Mouse (Mus musculus) erythroid progenitor cell, adult 5-6 weeks (primary cell): ENCODE data around the gene Adgrl1. TPM values are rescaled to one million over a fixed set of nuclear protein-coding genes. Genes with fewer than 3 reads are reported as not detected.
"Not testable (repeated sequence)": the region's sequence is repeated elsewhere in the genome, so short reads cannot be mapped to it uniquely, and the experiment has no call there.

Experiments
- ATAC-seq: replicated peaks from 2 replicates; pipeline ENCODE4 v1.8.0; 2016; ENCODE audit warnings: moderate number of reproducible peaks, mild to moderate bottlenecking, moderate TSS enrichment, inconsistent platforms; ENCODE audit not compliant: poor library complexity, low FRiP score, severe bottlenecking
- total RNA-seq, 2 experiments: library from RNA; stranded (forward) in 1 of 2; stranded (reverse) in 1 of 2; fragments of 150-400 nt in 1 of 2; fragments of 186-747, 209-891 nt in 1 of 2; gene quantifications; 2 replicates each; pipeline versions ENCODE4 v1.2.3 to v1.2.4; 2015 to 2017; ENCODE audit warnings: low replicate concordance in 2 of 2

The Adgrl1 gene
- total RNA-seq, 2 experiments from 2014 or later: 0.30 to 0.84 TPM

- ATAC-seq: no peak
Measured at GRCm38 (mm10) chr8:83981533-83981932, 81.6 kb downstream of the Adgrl1 start.

- no peak for ATAC-seq
Measured at GRCm38 (mm10) chr8:83982449-83982848, 82.5 kb downstream of the Adgrl1 start.

GRCm38 (mm10) chr8:83983222-83983621 lies 83.3 kb downstream of the Adgrl1 start:
- ATAC-seq: not testable (repeated sequence)

- no peak for ATAC-seq
Measured at GRCm38 (mm10) chr8:83989243-83989642, 89.3 kb downstream of the Adgrl1 start.

- ATAC-seq: no peak
Measured at GRCm38 (mm10) chr8:83990170-83990569, 90.3 kb downstream of the Adgrl1 start.

Other genes with a start within 250 kb of the Adgrl1 start
- gene Gipc1, start 247.4 kb upstream of the Adgrl1 start, total RNA-seq (2015; ENCODE audit: low replicate concordance): 2.9 and 5.9 TPM in 2 replicates
- gene Gipc1, start 247.4 kb upstream of the Adgrl1 start, total RNA-seq (2017; ENCODE audit: low replicate concordance): 9.3 and 12.5 TPM in 2 replicates
- not detected in 2 replicates for gene Ptger1, start 233.4 kb upstream of the Adgrl1 start, total RNA-seq (2015; ENCODE audit: low replicate concordance)
- gene Ptger1, start 233.4 kb upstream of the Adgrl1 start, total RNA-seq (2017; ENCODE audit: low replicate concordance): 0.13 TPM in 1 of 2 replicates, not detected in the other
- 12.6 and 25.9 TPM in 2 replicates for gene Pkn1, start 200.9 kb upstream of the Adgrl1 start, total RNA-seq (2015; ENCODE audit: low replicate concordance)
- 9.2 and 11.0 TPM in 2 replicates for gene Pkn1, start 200.9 kb upstream of the Adgrl1 start, total RNA-seq (2017; ENCODE audit: low replicate concordance)
- 86.5 and 90.1 TPM in 2 replicates for gene Ddx39, start 184.9 kb upstream of the Adgrl1 start, total RNA-seq (2015; ENCODE audit: low replicate concordance)
- 47.4 and 93.2 TPM in 2 replicates for gene Ddx39, start 184.9 kb upstream of the Adgrl1 start, total RNA-seq (2017; ENCODE audit: low replicate concordance)
- gene Adgre5, start 158.8 kb upstream of the Adgrl1 start, total RNA-seq (2015; ENCODE audit: low replicate concordance): 34.8 and 54.8 TPM in 2 replicates
- gene Adgre5, start 158.8 kb upstream of the Adgrl1 start, total RNA-seq (2017; ENCODE audit: low replicate concordance): 28.8 and 29.0 TPM in 2 replicates
- gene Gm10644, start 55.1 kb downstream of the Adgrl1 start, total RNA-seq (2015; ENCODE audit: low replicate concordance): not detected in 2 replicates
- 1.0 TPM in 1 of 2 replicates, not detected in the other for gene Gm10644, start 55.1 kb downstream of the Adgrl1 start, total RNA-seq (2017; ENCODE audit: low replicate concordance)
- gene Asf1b, start 55.4 kb downstream of the Adgrl1 start, total RNA-seq (2015; ENCODE audit: low replicate concordance): 188 and 195 TPM in 2 replicates
- 120 and 123 TPM in 2 replicates for gene Asf1b, start 55.4 kb downstream of the Adgrl1 start, total RNA-seq (2017; ENCODE audit: low replicate concordance)
- 11.5 and 13.0 TPM in 2 replicates for gene Prkaca, start 72.9 kb downstream of the Adgrl1 start, total RNA-seq (2015; ENCODE audit: low replicate concordance)
- 6.7 and 17.2 TPM in 2 replicates for gene Prkaca, start 72.9 kb downstream of the Adgrl1 start, total RNA-seq (2017; ENCODE audit: low replicate concordance)
- 114 and 119 TPM in 2 replicates for gene Samd1, start 97.6 kb downstream of the Adgrl1 start, total RNA-seq (2015; ENCODE audit: low replicate concordance)
- 51.6 and 80.9 TPM in 2 replicates for gene Samd1, start 97.6 kb downstream of the Adgrl1 start, total RNA-seq (2017; ENCODE audit: low replicate concordance)
- gene 1700067K01Rik, start 101.4 kb downstream of the Adgrl1 start, total RNA-seq (2015; ENCODE audit: low replicate concordance): 1.8 and 10.5 TPM in 2 replicates
- gene 1700067K01Rik, start 101.4 kb downstream of the Adgrl1 start, total RNA-seq (2017; ENCODE audit: low replicate concordance): 2.6 and 4.7 TPM in 2 replicates
- gene 2210011C24Rik, start 112.1 kb downstream of the Adgrl1 start, total RNA-seq (2015; ENCODE audit: low replicate concordance): not detected in 2 replicates
- gene 2210011C24Rik, start 112.1 kb downstream of the Adgrl1 start, total RNA-seq (2017; ENCODE audit: low replicate concordance): not detected in 2 replicates
- gene Palm3, start 121.4 kb downstream of the Adgrl1 start, total RNA-seq (2015; ENCODE audit: low replicate concordance): not detected in 2 replicates
- gene Palm3, start 121.4 kb downstream of the Adgrl1 start, total RNA-seq (2017; ENCODE audit: low replicate concordance): not detected in 2 replicates
- gene Il27ra, start 142.5 kb downstream of the Adgrl1 start, total RNA-seq (2015; ENCODE audit: low replicate concordance): 1.4 TPM in 1 of 2 replicates, not detected in the other
- 0.51 and 0.61 TPM in 2 replicates for gene Il27ra, start 142.5 kb downstream of the Adgrl1 start, total RNA-seq (2017; ENCODE audit: low replicate concordance)
- not detected in 2 replicates for gene Rln3, start 144.9 kb downstream of the Adgrl1 start, total RNA-seq (2015; ENCODE audit: low replicate concordance)
- gene Rln3, start 144.9 kb downstream of the Adgrl1 start, total RNA-seq (2017; ENCODE audit: low replicate concordance): not detected in 2 replicates
- 1.1 TPM in 1 of 2 replicates, not detected in the other for gene Gm10643, start 165.0 kb downstream of the Adgrl1 start, total RNA-seq (2015; ENCODE audit: low replicate concordance)
- 0.77 and 1.2 TPM in 2 replicates for gene Gm10643, start 165.0 kb downstream of the Adgrl1 start, total RNA-seq (2017; ENCODE audit: low replicate concordance)
- 7.2 and 14.7 TPM in 2 replicates for gene Rfx1, start 166.7 kb downstream of the Adgrl1 start, total RNA-seq (2015; ENCODE audit: low replicate concordance)
- gene Rfx1, start 166.7 kb downstream of the Adgrl1 start, total RNA-seq (2017; ENCODE audit: low replicate concordance): 2.5 and 8.5 TPM in 2 replicates
- 8.8 and 17.7 TPM in 2 replicates for gene Dcaf15, start 204.7 kb downstream of the Adgrl1 start, total RNA-seq (2015; ENCODE audit: low replicate concordance)
- gene Dcaf15, start 204.7 kb downstream of the Adgrl1 start, total RNA-seq (2017; ENCODE audit: low replicate concordance): 11.9 and 13.6 TPM in 2 replicates
- not detected in 2 replicates for gene Podnl1, start 225.9 kb downstream of the Adgrl1 start, total RNA-seq (2015; ENCODE audit: low replicate concordance)
- gene Podnl1, start 225.9 kb downstream of the Adgrl1 start, total RNA-seq (2017; ENCODE audit: low replicate concordance): 0.13 and 1.1 TPM in 2 replicates
- gene Cc2d1a, start 247.8 kb downstream of the Adgrl1 start, total RNA-seq (2015; ENCODE audit: low replicate concordance): 2.1 and 4.3 TPM in 2 replicates
- gene Cc2d1a, start 247.8 kb downstream of the Adgrl1 start, total RNA-seq (2017; ENCODE audit: low replicate concordance): 1.3 and 17.9 TPM in 2 replicates
- gene 4930432K21Rik, start 247.9 kb downstream of the Adgrl1 start, total RNA-seq (2015; ENCODE audit: low replicate concordance): not detected in 2 replicates
- gene 4930432K21Rik, start 247.9 kb downstream of the Adgrl1 start, total RNA-seq (2017; ENCODE audit: low replicate concordance): 0.51 TPM in 1 of 2 replicates, not detected in the other